Mouse (Mus musculus): ENCODE results near the gene Gabra2. TPM values are rescaled to one million over a fixed set of nuclear protein-coding genes. Genes with fewer than 3 reads are reported as not detected.

Gabra2 gene
- polyA plus RNA-seq (2021): not detected

DNA sequence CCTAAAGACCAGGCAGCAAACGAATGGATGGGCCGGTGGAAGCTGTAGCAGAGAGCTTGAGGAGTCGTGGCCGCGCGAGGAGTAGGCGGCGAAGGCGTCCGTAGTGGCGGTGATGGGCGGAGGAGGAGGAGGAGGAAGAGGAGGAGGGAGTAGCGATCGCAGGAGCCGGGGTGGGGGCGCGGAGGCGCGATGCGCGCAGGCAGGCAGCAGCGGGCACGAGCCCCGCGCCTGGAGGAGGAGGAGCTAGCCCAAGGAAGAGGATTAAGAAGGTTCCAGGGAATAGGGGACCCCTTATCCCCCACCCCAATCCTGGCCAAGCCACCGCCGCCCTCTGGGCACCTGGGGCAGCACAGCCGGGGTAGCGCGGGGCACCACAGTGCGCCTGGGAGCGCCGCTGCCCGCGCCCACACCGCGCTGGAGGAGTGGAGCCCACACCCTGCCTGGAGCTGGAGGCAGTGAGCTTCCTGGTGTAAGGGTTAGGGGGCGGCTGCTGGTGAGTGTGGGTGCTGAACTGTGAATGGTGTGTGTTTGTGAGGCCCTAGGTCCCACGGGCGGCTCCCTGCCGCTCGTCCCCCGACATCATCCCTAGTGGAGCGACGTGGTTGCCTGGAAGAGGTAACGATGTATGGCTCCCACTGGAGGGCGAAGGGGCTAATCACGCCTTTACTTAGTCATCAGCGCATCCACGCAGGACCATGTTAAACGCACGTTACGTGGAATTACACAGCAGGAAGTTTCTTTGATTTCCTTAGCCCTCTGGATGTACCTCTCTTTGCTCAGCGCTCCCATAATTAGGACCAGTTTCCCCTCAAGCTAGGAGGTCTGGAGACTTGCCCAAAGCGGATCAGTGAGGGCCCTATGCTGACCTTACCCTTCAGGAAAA is at the start of gene Gabra2:
TSS of gene Gabra2 (minus strand) at position 125 of the 883 bp plus-strand sequence.
- ChIA-PET POLR2A (no interaction called here), CTCF (interaction anchor here (0.7 kb wide), 1 partner anchor 24 kb away, joined by 3 read pairs; no protein-coding TSS in a partner anchor)
- no peak for DNase-seq (ENCODE audit: low read depth, low spot score)
- no peak for TF ChIP-seq CTCF (IDR thresholded peaks at IDR 0.05)
- peaks cover 32% of the 10 kb centered on the region for H3K27me3 ChIP-seq
- in situ Hi-C loops (cut with MboI; ENCODE audit: low pct_unique_long_range_greater_than_20kb): no loop called here
- no peak for ATAC-seq

DNA sequence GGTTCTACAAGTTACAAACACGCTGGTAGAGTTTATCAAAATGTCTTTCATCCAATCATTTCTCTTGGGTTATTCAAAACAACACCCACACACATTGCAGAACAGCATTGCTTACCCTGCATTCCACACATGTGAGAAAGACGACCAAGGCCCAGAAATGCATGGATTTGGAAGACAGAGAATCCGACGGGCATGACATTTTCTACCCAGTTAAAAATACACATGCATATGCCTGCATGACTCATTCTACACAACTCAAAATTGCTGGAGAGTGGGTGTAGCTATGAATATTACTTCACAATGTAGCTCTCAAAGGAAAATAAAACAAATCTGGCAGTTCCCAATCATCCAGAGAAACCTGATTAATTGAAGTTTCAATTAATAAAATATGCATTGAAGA is 41.0 kb upstream of the Gabra2 start:
- no peak for DNase-seq (ENCODE audit: low read depth, low spot score)
- no peak for ATAC-seq
- H3K27me3 ChIP-seq: no peaks in the 10 kb centered on the region
- no peak for TF ChIP-seq CTCF (IDR thresholded peaks at IDR 0.05)
- POLR2A ChIA-PET: no interaction called here
- in situ Hi-C loops (cut with MboI; ENCODE audit: low pct_unique_long_range_greater_than_20kb): no loop called here
- CTCF ChIA-PET: no interaction called here

DNA sequence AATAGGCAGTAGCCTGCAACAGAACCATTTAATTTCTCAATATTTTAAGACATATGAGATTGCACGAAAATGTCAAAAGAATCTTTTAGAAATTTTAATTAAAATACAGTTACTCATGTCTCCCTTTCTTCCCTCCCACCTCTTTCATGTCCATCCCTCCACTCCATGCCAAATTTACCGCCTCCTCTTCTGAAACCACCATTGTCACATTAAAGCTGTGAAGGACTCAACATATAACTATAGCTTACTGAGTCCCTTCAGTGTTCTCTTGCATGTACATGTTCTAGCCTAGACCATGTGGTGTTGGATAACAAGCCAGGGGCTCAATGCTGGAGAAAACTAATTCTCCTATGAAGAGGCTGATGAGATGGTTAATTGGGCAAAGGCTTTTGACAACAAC is 40.2 kb upstream of the Gabra2 start:
- ATAC-seq: no peak

DNA sequence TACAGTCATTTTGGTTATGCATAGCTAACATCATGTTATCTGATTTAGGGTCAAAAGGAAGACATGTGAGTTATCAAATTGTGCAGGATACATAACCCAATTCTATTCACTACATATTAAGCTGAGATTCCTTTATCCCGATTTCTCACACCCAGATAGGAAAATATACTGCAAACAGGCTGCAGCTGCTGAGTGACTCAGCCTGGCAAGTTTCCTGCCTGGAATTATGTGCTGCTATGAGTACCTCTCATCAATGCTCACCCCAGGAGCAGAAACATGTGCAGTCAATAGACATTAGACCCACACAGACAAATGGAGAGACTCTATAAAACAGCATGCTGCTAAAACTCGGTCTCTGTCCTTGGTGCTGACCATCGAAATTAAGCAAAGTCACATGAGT is 32.1 kb upstream of the Gabra2 start:
- in situ Hi-C loops (cut with MboI; ENCODE audit: low pct_unique_long_range_greater_than_20kb): no loop called here
- no peaks in the 10 kb centered on the region for H3K27me3 ChIP-seq
- no peak for DNase-seq (ENCODE audit: low read depth, low spot score)

More for the DNA sequence above, 40.2 kb upstream of the Gabra2 start:
- ChIA-PET POLR2A (no interaction called here), CTCF (no interaction called here)
- in situ Hi-C loops (cut with MboI; ENCODE audit: low pct_unique_long_range_greater_than_20kb): no loop called here
- no peak for TF ChIP-seq CTCF (IDR thresholded peaks at IDR 0.05)
- H3K27me3 ChIP-seq: no peaks in the 10 kb centered on the region
- no peak for DNase-seq (ENCODE audit: low read depth, low spot score)

DNA sequence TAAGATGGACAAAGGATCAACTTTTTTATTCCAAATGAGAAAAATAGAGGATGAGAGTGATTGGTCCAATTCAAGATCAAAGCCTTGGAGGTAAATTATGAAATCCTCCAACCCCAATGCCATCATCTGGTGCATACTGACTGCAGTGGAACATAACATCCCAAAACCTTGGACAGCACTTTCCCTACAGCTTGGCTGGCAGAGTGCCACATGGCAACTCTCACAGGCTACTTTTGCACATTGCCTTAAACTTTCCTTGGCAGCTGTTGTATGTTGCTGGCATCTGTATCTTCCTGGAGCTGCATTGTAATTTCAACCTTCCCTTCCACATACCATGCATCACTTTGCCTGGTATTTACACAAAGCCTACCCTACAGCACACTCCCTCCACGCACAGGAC is 19.6 kb upstream of the Gabra2 start:
- DNase-seq (ENCODE audit: low read depth, low spot score): no peak
- no peak for TF ChIP-seq CTCF (IDR thresholded peaks at IDR 0.05)
- H3K27me3 ChIP-seq: peaks cover 4% of the 10 kb centered on the region
- ChIA-PET CTCF (no interaction called here), POLR2A (no interaction called here)
- in situ Hi-C loops (cut with MboI; ENCODE audit: low pct_unique_long_range_greater_than_20kb): no loop called here
- no peak for ATAC-seq

More for the DNA sequence above, 32.1 kb upstream of the Gabra2 start:
- CTCF ChIA-PET: no interaction called here
- no peak for ATAC-seq
- POLR2A ChIA-PET: no interaction called here
- no peak for TF ChIP-seq CTCF (IDR thresholded peaks at IDR 0.05)

DNA sequence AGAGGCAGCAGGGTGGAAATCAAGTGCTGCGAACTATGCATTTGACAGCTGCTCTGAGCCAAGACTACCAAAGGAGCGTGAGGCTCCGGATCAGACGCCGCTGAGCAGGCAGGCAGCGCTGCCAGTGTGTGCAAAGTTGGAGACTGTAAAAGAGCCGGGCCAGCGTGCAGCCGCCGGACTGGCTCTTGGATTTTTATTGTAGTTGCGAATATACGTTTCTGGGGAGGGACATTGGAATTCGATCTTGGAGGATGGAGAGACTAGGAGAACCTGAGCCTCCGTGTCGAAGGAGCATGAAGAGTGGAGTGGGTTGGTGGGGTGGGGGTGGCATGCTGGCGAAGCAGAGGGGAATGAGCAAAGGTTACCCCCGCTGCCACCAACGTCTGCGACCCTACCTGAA is 469 bp downstream of the Gabra2 start:
- peaks cover 37% of the 10 kb centered on the region for H3K27me3 ChIP-seq
- no peak for TF ChIP-seq CTCF (IDR thresholded peaks at IDR 0.05)
- ATAC-seq: no peak
- in situ Hi-C loops (cut with MboI; ENCODE audit: low pct_unique_long_range_greater_than_20kb): no loop called here
- DNase-seq (ENCODE audit: low read depth, low spot score): no peak
- CTCF ChIA-PET: interaction anchor here (0.7 kb wide), 1 partner anchor 23 kb away, joined by 3 read pairs; no protein-coding TSS in a partner anchor
- POLR2A ChIA-PET: no interaction called here

DNA sequence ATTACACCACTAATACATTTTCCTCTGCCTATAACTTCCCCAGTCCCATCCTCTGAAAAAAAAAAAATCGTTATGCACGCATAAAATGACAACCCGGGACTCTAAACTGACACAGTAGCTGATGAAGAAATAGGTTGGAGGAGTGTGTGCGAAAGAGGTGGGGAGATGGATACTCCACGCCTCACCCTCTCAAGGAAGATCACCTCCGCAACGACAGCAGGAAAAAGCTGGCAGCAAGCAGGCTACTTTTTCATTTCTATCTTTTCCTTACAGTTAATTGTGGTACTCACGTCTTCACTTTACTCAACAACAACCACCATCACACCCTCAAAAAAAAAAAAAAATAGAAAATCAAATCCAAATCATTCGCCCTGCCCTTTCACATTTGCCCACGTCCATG is 873 bp downstream of the Gabra2 start:
- no peak for ATAC-seq
- in situ Hi-C loops (cut with MboI; ENCODE audit: low pct_unique_long_range_greater_than_20kb): no loop called here
- ChIA-PET CTCF (interaction anchor here (0.7 kb wide), 1 partner anchor 23 kb away, joined by 3 read pairs; no protein-coding TSS in a partner anchor), POLR2A (no interaction called here)
- peaks cover 37% of the 10 kb centered on the region for H3K27me3 ChIP-seq
- no peak for DNase-seq (ENCODE audit: low read depth, low spot score)
- no peak for TF ChIP-seq CTCF (IDR thresholded peaks at IDR 0.05)

DNA sequence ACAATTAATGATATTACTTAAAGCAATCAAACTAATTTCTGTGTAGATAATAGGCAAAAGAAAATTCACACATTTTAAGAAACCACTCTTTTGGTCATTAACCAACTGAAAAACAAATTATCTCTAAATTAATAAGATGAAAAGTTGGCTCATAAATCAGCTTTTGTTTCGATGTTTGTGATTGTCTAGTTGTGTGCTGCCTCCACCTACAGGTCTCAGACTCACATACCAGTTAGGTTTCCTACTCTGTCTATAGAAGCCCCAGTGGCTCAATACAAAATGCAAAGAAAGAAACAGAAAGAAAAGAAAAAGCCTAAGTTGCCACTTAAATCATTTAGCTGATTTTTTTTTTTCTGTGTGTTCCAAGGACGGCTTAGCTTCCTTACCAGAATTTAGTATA is 1.8 kb downstream of the Gabra2 start:
- TF ChIP-seq CTCF (IDR thresholded peaks at IDR 0.05): no peak
- ChIA-PET CTCF (no interaction called here), POLR2A (no interaction called here)
- in situ Hi-C loops (cut with MboI; ENCODE audit: low pct_unique_long_range_greater_than_20kb): no loop called here
- ATAC-seq (no peak), DNase-seq (ENCODE audit: low read depth, low spot score) (no peak)
- peaks cover 37% of the 10 kb centered on the region for H3K27me3 ChIP-seq

DNA sequence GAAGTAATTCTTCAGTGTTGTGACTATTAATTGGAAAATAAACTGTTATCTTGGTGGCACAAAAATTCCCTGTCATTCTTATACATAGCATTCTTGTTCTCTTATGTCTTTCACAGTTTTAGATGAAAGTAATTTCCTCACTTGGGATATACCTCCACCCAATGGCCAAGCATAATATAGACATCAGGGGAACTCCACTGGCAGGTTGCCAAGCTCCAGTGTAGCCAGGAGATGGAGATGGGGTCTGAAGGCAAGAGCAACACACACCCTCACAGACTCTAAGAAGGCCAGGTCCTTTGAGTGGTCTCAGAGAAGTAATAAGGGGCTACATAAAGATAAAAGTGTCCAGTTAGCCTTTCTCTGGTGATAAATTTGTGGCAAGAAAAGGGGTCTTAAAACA is 3.2 kb downstream of the Gabra2 start:
- ChIA-PET CTCF (no interaction called here), POLR2A (no interaction called here)
- ATAC-seq (no peak), DNase-seq (ENCODE audit: low read depth, low spot score) (no peak)
- in situ Hi-C loops (cut with MboI; ENCODE audit: low pct_unique_long_range_greater_than_20kb): no loop called here
- H3K27me3 ChIP-seq: peaks cover 37% of the 10 kb centered on the region
- TF ChIP-seq CTCF (IDR thresholded peaks at IDR 0.05): no peak

DNA sequence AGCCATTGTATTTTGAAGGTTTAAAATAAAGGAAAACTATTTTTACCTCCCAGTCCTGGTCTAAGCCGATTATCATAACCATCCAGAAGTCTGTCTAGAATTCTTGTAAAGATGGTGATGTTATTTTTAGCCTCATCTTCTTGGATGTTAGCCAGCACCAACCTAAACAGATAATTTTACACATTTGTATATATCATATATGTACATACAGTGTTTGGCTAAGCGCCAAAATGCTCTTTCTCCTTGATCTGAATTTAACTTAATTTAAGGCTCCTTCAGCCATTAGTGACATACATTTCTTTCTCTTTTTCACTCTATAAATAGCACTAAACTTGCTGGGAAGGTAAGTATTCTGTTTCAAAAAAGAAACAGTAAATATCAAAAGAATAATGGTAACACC is 3.7 kb downstream of the Gabra2 start:
- in situ Hi-C loops (cut with MboI; ENCODE audit: low pct_unique_long_range_greater_than_20kb): no loop called here
- H3K27me3 ChIP-seq: peaks cover 37% of the 10 kb centered on the region
- CTCF ChIA-PET: no interaction called here
- POLR2A ChIA-PET: no interaction called here
- ATAC-seq (no peak), DNase-seq (ENCODE audit: low read depth, low spot score) (no peak)
- no peak for TF ChIP-seq CTCF (IDR thresholded peaks at IDR 0.05)

DNA sequence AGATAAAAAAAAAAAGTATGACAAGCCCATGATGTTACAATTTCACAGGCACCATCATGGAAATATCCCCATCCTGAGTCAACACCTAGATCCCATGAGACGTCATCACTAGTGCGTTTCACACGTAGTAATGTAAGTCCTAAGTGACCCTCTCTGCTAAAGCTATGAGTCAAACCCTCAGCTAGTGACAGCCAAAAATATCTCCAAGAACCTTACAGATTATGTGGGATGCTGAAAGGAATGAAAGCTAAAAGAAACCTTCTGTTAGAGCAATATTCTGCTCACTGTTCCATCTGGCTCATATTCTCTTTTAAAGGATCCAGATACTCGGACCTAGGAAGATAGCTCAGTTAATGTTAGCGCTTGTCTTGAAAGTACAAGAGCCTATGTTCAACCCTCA is 16.8 kb downstream of the Gabra2 start:
- in situ Hi-C loops (cut with MboI; ENCODE audit: low pct_unique_long_range_greater_than_20kb): no loop called here

DNA sequence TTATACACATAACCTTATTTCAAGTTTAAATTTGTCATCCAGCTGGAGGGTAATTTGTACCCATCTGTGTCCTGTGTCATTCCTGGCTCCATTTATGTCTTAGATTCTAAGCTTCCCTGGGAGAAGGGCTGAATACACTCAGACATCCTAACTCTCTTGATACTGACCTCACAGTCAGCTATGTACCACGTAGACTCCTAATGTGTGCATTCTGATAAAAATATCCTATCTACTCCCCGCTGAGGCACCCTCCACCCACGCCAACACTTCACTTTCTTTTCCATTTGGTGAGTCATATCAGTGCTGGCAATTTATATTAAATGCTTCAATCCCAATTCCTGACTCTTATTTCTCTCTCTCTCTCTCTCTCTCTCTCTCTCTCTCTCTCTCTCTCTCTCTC is 34.0 kb downstream of the Gabra2 start:
- no peak for DNase-seq (ENCODE audit: low read depth, low spot score)
- peaks cover 5% of the 10 kb centered on the region for H3K27me3 ChIP-seq
- POLR2A ChIA-PET: no interaction called here
- TF ChIP-seq CTCF (IDR thresholded peaks at IDR 0.05): no peak
- CTCF ChIA-PET: no interaction called here
- in situ Hi-C loops (cut with MboI; ENCODE audit: low pct_unique_long_range_greater_than_20kb): no loop called here
- ATAC-seq: no peak

More for the DNA sequence above, 16.8 kb downstream of the Gabra2 start:
- ChIA-PET POLR2A (no interaction called here), CTCF (no interaction called here)
- DNase-seq (ENCODE audit: low read depth, low spot score) (no peak), ATAC-seq (no peak)
- no peak for TF ChIP-seq CTCF (IDR thresholded peaks at IDR 0.05)
- peaks cover 4% of the 10 kb centered on the region for H3K27me3 ChIP-seq

Measured in Patski (cell line).